Mouse (Mus musculus) adrenal gland, adult 18-20 months (tissue): ENCODE measurements around the gene Nxpe2. TPM values are rescaled to one million over a fixed set of nuclear protein-coding genes. Genes with fewer than 3 reads are reported as not detected.
"Not testable (repeated sequence)": the region's sequence is repeated elsewhere in the genome, so short reads cannot be mapped to it uniquely, and the experiment has no call there.

Experiments
- DNase-seq, 2 experiments: peaks; one replicate each; pipeline ENCODE4 v3.0.0; 2021 to 2022; ENCODE audit warnings: low spot score in 2 of 2
- total RNA-seq, 2 experiments: library from RNA; stranded (reverse); gene quantifications; 1 replicate in 1 of 2; 2 replicates in 1 of 2; pipeline ENCODE4 v1.2.3; 2021

Gene Nxpe2
- total RNA-seq, 2 experiments from 2014 or later: 0.60 to 0.64 TPM

DNA sequence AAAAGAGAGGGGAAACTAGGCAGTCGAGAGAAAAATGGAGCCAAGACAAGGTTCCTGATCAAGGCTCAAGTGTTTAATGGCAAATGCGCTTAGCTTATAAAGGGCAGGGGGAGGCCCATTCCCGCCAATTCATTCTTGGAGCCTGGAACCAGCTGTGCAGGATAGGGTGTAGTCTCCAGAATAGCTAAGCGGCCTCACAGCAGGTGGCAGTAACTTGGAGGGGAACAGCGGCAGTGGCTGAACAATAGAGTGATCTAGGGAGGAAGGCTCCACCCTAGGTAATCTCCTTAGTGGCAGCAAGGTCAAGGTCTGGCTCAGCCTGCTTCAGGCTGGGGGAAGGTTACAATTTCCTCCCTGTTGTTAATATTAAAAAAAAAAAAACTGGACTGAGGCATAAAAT is 49.7 kb downstream of the Nxpe2 start:
- not testable (repeated sequence) for DNase-seq

GRCm38 (mm10) chr9:48298983-48299382 is 54.3 kb downstream of the Nxpe2 start:
- peak in 1 of 2 experiments; percentile 4 for DNase-seq

DNA sequence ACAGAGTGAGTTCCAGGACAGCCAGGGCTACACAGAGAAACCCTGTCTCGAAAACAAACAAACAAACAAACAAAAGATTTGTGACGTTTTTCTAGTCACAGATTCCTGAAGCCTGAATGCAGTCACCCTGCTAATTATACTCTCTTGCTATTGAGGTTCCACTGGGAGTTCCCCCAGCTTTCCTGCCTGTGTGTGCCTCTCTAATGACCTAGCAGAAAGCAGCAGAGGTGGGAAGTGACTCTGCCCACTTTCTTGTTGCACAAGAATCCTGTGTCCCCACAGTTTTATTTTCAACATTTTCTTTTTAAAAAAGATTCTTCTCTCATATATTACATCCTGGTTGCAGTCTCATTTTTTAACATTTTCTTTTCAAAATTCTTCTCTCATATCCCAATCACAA is 58.5 kb downstream of the Nxpe2 start:
- DNase-seq: no peak

- DNase-seq: no peak
Observed at GRCm38 (mm10) chr9:48290281-48290680, 63.0 kb downstream of the Nxpe2 start.

DNA sequence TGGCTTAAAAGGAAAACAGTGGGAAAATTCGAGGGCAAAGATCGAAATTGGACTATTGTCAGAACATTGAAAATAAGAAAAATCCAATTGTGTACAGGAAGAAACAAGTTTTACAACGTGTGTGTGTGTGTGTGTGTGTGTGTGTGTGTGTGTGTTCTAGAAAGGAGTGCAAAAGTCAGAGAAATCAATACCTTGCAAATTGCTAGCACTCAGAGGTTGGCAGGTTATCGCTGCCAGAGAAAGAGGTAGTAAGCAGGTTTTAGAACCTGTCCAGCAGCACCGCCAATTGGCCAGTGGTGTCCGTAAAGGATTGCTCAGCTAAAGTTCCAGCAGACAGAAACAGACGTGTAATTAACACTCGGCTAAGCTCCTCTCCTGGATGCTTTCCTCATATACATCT is 69.0 kb downstream of the Nxpe2 start:
- no peak for DNase-seq

DNA sequence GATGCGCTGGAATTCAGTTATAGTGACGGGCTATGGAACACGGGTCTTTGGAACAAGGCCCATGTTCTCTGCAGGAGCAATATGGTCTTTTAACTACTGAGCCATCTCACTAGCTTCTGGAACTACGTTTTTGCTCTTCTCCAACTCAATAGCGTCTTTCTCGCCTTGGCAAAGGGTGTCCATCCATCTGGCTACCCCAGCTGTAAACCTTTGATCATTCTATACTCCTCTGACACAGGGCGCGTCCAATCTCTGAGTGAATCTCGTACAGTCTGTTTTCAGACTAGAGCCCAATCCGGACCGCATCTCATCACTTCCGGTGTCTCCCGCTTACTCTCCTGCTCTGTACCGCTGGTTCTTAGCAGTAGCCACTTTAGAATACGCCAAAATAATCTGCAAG is 76.4 kb downstream of the Nxpe2 start:
- DNase-seq: no peak

Other genes starting within 250 kb of the Nxpe2 start
- gene Nxpe4, start 191.4 kb downstream of the Nxpe2 start, total RNA-seq: 1 to 10 TPM; 1.7 to 2.6 TPM
- 100 to 1,000 TPM; 131 to 157 TPM for gene Rexo2, start 127.2 kb upstream of the Nxpe2 start, total RNA-seq
- 10 to 100 TPM; 71.5 to 78.9 TPM for gene Rbm7, start 141.8 kb upstream of the Nxpe2 start, total RNA-seq
- 10 to 100 TPM; 43.0 to 45.3 TPM for gene Gm5617, start 142.0 kb upstream of the Nxpe2 start, total RNA-seq